Mouse (Mus musculus) liver, embryonic 14.5 days (tissue): Measurements from ENCODE around the gene Xpo5. TPM values are rescaled to one million over a fixed set of nuclear protein-coding genes. Genes with fewer than 3 reads are reported as not detected.

ENCODE experiments used
- ATAC-seq: fragments of 200-750 bp; cut with Nextera tagmentation; 2 replicates; pipeline ENCODE4 v1.8.0; 2017; ENCODE audit warnings: moderate number of reproducible peaks, mild to moderate bottlenecking, moderate library complexity; ENCODE audit not compliant: insufficient read depth
- DNase-seq, 3 experiments: peaks; one replicate each; pipeline ENCODE4 v3.0.0-alpha.2; 2012 to 2013; ENCODE audit warnings: low read depth in 3 of 3, low spot score in 3 of 3
- H3K27ac ChIP-seq: fragments of 300-500 bp; sonication (generic); 2 replicates; pipeline ENCODE4 v1.5.1; 2014; ENCODE audit warnings: moderate library complexity, mild to moderate bottlenecking, control low read depth, inconsistent platforms
- H3K27me3 ChIP-seq: fragments of 300-500 bp; sonication (generic); 2 replicates; pipeline ENCODE4 v1.6.1; 2014; ENCODE audit warnings: mild to moderate bottlenecking, low read length, moderate library complexity; ENCODE audit not compliant: control insufficient read depth, insufficient read depth
- H3K36me3 ChIP-seq: fragments of 300-500 bp; sonication (generic); replicated peaks from 2 replicates; pipeline ENCODE4 v1.6.1; 2014; ENCODE audit warnings: low read depth; ENCODE audit not compliant: control insufficient read depth, insufficient read depth
- H3K4me1 ChIP-seq, 2 experiments: fragments of 200-500 bp in 1 of 2; fragments of 300-500 bp in 1 of 2; sonication (generic) in 1 of 2; replicated peaks; 2 replicates each; pipeline ENCODE4 v1.6.1; 2012 to 2014; ENCODE audit warnings: antibody characterized with exemption in 1 of 2, inconsistent platforms in 1 of 2, low read length in 1 of 2; ENCODE audit not compliant: control insufficient read depth in 2 of 2, insufficient read depth in 2 of 2
- H3K4me2 ChIP-seq: fragments of 300-500 bp; sonication (generic); 2 replicates; pipeline ENCODE4 v1.6.1; 2014; ENCODE audit warnings: low read depth, mild to moderate bottlenecking, control low read depth, moderate library complexity
- H3K4me3 ChIP-seq, 2 experiments: fragments of 200-500 bp in 1 of 2; fragments of 300-500 bp in 1 of 2; sonication (generic) in 1 of 2; 2 replicates each; pipeline ENCODE4 v1.5.1; 2012 to 2014; ENCODE audit warnings: low read depth in 2 of 2, low read length in 2 of 2, mild to moderate bottlenecking in 2 of 2, control low read depth in 1 of 2, inconsistent platforms in 1 of 2, moderate library complexity in 1 of 2; ENCODE audit not compliant: insufficient read depth in 1 of 2
- H3K9ac ChIP-seq: fragments of 300-500 bp; sonication (generic); replicated peaks from 2 replicates; pipeline ENCODE4 v1.6.1; 2014; ENCODE audit warnings: mild to moderate bottlenecking, control low read depth, moderate library complexity
- H3K9me3 ChIP-seq: fragments of 300-500 bp; sonication (generic); 2 replicates; pipeline ENCODE4 v1.6.1; 2016; ENCODE audit warnings: low read length, mixed read lengths; ENCODE audit not compliant: control insufficient read depth
- CTCF ChIP-seq: IDR thresholded peaks from 2 replicates; pipeline ENCODE4 v1.5.1; 2016; ENCODE audit warnings: antibody characterized with exemption, low read depth, control low read depth
- EP300 ChIP-seq: IDR thresholded peaks from 2 replicates; pipeline ENCODE4 v1.6.1; 2016; ENCODE audit warnings: antibody characterized with exemption, low read depth
- WGBS: fragments of 180-500 bp; shearing (Covaris S2); extraction: QIAGEN DNeasy Blood & Tissue Kit; methylation state at CpG from one replicate; pipeline ENCODE4 v1.1.7; 2014; ENCODE audit not compliant: insufficient replicate concordance; 5-methylcytosine and 5-hydroxymethylcytosine counted together
- polyA plus RNA-seq, 2 experiments: library from polyadenylated mRNA; depleted of rRNA in 1 of 2; stranded (reverse) in 1 of 2; unstranded in 1 of 2; fragments of >200 nt; fragmentation: Nextera tagmentation in 1 of 2; extraction: Ambion mirVana in 1 of 2; gene quantifications; 2 replicates each; pipeline versions ENCODE4 v1.2.1 to v1.2.3; 2012 to 2014

Xpo5 gene
- polyA plus RNA-seq, 2 experiments = 15.3 to 17.9 TPM

DNA sequence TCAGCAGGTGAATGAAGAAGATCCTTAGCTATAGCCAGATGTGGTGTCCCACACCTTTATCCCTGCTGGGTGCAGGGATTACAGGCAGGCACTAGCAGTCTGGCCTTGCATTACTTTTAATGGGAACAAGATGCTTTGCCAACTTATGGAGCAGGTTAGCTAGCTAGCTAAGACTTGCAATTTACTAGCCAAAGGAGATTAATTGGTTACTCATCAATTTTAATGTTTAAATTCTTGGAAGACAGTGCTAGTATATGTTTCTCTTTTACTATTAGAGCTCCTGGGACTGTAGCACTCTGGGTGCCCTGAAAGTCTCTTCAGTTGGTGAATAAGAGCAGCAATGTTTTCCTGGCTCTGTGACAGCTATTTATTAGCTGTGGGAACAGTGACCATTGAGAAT, 4.1 kb downstream of the Xpo5 start:
- Histone ChIP-seq H3K36me3 (peaks cover 48% of the 10 kb centered on the region), H3K27me3 (no peaks in the 10 kb centered on the region), H3K4me2 (no peak overlapping the region), H3K4me1 (peaks cover 3 to 12% of the 10 kb centered on the region in 2 experiments; a peak in 3 of 4 replicates), H3K9me3 (no peaks in the 10 kb centered on the region), H3K4me3 (no peak overlapping the region), H3K27ac (no peak overlapping the region), H3K9ac (no peak overlapping the region)
- ATAC-seq = no peak
- no peak for TF ChIP-seq CTCF
- no peak for TF ChIP-seq EP300
- no peak for DNase-seq

DNA sequence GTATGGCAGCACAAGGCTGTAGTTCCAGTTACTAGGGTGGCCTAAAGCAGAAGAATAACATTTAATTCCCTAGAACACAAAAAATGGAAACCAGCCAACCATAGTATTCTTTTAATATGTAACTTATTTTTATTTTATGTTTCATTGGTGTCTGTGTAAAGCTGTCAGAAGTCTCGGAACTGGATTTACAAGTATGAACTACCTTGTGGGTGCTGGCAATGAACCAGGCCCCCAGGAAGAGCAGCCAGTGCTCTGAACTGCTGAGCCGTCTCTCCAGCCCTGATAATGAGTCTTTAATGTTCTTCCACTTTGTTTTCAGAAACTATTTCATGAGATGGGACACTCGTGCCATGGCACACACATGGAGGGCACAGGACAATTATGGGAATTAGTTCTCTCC, 8.0 kb downstream of the Xpo5 start:
- Histone ChIP-seq H3K27ac (no peak overlapping the region), H3K9ac (no peak overlapping the region), H3K36me3 (peaks cover 67% of the 10 kb centered on the region), H3K9me3 (no peaks in the 10 kb centered on the region), H3K4me2 (no peak overlapping the region), H3K4me3 (no peak overlapping the region), H3K27me3 (no peaks in the 10 kb centered on the region), H3K4me1 (no peaks in the 10 kb centered on the region)
- DNase-seq = no peak
- no peak for ATAC-seq
- WGBS = 78% methylated on average over 3 of the region's 3 CpGs
- no peak for TF ChIP-seq CTCF
- TF ChIP-seq EP300 = no peak

DNA sequence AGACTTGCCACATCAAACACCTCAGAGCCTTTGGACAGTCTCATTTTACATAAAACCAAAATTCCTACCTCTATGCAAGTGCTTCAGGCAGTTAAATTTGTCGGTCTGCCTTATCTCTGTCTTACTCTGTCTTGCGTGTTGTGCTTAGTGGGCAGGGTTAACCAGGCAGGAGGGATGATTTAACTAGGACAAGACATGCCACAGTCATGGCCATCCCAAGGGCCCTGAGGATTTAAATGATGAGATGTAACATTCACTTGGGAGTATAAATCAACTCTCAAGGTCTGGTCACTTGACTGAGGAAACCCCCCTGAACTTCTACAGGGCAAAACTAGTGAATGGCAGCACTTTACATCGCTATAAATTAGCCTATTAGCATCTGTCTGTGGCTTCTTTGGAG, 19.0 kb downstream of the Xpo5 start:
- DNase-seq = no peak
- Histone ChIP-seq H3K4me2 (no peak overlapping the region), H3K4me3 (no peak overlapping the region), H3K36me3 (peaks cover 74% of the 10 kb centered on the region), H3K27ac (no peak overlapping the region), H3K27me3 (no peaks in the 10 kb centered on the region), H3K9ac (no peak overlapping the region), H3K9me3 (no peaks in the 10 kb centered on the region), H3K4me1 (no peaks in the 10 kb centered on the region)
- TF ChIP-seq EP300 (no peak), CTCF (no peak)
- ATAC-seq = no peak
- 66% methylated on average over 3 of the region's 3 CpGs for WGBS

DNA sequence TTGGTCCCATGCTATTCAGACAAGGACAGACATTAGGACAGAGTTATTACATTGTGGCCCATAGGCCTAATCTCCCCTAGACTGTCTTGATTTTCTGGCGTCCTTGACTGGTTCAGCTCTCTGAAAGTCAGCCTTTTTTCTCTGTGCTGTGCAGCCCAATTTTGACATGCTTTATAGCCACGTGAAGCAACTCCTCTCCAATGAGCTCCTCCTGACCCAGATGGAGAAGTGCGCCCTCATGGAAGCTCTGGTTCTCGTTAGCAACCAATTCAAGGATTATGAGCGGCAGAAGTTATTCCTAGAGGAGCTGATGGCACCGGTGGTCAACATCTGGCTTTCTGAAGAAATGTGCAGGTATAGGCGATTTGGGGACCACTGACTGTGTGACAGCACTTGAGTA, 25.0 kb downstream of the Xpo5 start:
- TF ChIP-seq EP300 (no peak), CTCF (no peak)
- Histone ChIP-seq H3K4me1 (no peaks in the 10 kb centered on the region), H3K4me3 (no peak overlapping the region), H3K36me3 (peaks cover 74% of the 10 kb centered on the region), H3K9me3 (no peaks in the 10 kb centered on the region), H3K27ac (no peak overlapping the region), H3K9ac (no peak overlapping the region), H3K4me2 (no peak overlapping the region), H3K27me3 (no peaks in the 10 kb centered on the region)
- WGBS = 80% methylated on average over 7 of the region's 7 CpGs
- ATAC-seq (no peak), DNase-seq (no peak)

DNA sequence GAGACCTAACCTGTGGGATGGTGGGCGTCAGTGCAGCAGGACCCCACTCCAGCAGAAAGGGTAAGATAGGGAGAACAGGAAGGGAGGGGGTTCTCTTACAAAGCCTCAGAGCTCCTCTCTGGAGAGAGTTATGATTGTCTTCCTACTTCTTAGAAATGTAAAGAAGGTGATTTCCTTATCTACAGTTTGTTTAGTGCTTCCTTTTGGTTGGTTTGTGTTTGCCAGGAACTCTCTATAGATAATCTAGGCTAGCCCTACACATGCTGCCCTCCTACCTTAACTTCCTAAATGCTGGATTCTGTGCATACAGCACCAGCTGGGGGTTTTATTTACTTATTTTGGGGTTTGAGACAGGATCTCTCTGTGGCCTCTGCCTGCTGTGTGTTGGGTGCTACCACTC, 33.5 kb downstream of the Xpo5 start:
- ATAC-seq = no peak
- no peak overlapping the region for H3K27ac ChIP-seq
- 47% methylated on average over 1 of the region's 1 CpGs for WGBS

More for the DNA sequence above, 33.5 kb downstream of the Xpo5 start:
- Histone ChIP-seq H3K9ac (no peak overlapping the region), H3K4me2 (no peak overlapping the region), H3K27me3 (no peaks in the 10 kb centered on the region), H3K4me3 (no peak overlapping the region), H3K4me1 (peaks cover 11 to 13% of the 10 kb centered on the region in 2 experiments), H3K9me3 (no peaks in the 10 kb centered on the region), H3K36me3 (peaks cover 48% of the 10 kb centered on the region)
- TF ChIP-seq CTCF (no peak), EP300 (no peak)
- no peak for DNase-seq
